Mouse (Mus musculus) ovary, adult 18-20 months (tissue): ENCODE results near the gene Glo1.
"Not testable (repeated sequence)": the region's sequence is repeated elsewhere in the genome, so short reads cannot be mapped to it uniquely, and the experiment has no call there.

Experiments
- DNase-seq: peaks from one replicate; pipeline ENCODE4 v3.0.0; 2022; ENCODE audit warnings: low spot score, mixed read lengths

Glo1 gene

DNA sequence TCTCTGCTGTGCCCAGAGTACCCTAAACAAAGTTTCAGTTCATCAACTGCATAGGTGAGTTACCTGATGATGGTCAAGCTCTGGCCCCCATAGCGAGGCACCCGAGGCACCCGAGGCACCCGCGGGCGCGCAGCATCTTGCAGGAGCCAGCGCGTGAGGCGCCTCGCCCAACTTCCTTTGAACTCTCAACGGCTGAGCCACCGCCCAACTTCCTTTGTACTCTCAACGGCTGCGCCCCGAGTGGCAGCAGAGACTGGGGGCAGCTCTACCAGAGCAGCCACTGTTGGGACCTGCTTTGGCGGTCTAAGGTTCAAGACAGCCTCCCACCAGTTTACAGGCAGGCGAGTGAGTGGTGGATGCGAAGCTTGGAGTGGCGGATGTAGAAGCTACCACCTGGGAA, at the start of gene Glo1:
Gene Glo1, minus strand, starts transcription at position 153 of the 400 bp plus-strand sequence.
- not testable (repeated sequence) for DNase-seq

DNA sequence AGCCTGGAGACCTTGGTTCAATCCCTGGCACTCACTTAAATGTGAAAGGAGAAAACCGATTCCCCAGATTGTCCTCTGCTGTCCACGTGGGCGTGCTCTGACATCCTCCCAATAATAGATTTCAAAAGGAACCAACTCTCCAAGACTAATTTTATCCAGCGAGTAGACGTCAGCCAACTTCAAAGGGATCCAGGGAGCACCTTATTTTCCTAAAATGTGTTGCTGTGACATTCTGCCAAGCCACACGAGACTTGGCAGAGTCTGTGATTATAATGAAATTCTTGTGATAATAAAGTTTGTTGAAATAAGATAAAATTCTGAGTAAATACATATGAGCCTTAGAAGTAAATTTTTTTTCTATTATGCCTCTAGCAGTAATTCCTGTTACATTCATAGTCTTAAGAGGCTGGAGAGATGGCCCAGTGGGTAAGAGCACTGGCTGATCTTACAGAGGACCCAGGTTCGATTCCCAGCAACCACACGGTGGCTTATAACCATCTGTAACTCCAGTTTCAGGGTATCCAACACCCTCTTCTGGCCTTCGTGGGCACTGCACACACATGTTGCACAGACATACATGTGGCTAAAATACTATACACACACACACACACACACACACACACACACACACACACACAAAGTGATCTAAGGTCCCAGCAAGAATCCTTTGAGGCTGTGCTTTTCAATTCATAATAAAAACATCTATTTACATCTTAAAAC, 48.5 kb upstream of the Glo1 start:
- no peak for DNase-seq

DNA sequence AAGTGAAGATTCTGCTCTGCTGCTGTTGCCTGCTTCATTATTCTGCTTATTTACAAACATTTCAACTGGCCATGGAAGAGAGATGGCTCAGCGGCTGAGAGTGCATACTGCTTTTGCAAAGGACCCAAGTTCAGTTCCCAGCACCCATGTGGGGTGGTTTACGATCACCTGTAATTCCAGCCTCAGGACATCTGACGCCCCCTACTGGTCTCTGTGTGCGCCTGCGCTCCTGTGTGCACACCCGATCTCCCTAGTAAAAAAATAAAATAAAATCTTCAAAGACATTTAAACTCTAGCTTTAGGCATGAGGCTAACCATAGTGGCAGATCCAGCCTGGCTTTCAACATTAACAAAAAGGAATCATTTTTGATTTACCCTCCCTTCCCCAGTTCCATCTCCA, 46.4 kb upstream of the Glo1 start:
- DNase-seq: no peak

DNA sequence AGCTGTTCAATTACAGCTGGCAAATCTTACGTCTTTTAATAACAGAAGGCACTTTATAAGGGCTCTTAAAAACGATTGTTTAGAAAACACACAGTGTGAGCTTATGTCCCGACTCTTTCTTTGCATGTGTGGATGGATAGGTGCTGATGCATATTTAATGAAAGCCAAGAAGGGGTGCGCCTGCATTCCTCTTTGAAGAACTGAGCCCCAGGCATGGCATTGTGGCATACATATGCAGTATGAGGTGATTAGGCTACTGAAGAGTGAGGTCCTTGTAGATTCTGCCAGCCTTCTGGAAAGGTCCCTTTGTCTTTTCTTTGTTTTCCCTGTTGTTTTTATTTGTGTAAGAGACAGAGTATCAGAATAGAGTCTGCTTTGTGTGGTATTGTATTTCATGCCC, 45.9 kb upstream of the Glo1 start:
- DNase-seq: no peak

DNA sequence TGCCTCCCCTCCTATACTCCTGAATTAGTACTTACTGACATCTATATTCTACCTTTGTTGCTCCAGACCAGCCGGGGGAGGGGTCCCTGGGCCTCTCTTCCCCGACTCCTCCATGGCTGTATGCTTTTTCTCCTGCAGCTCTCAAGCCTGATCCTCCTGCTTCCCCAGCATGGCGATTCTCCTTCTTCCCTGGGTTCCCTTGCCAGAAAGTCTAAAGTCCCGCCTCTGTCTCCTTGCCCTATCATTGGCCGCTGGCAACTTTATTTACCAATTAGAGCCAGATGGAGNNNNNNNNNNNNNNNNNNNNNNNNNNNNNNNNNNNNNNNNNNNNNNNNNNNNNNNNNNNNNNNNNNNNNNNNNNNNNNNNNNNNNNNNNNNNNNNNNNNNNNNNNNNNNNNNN, 38.2 kb upstream of the Glo1 start:
- DNase-seq: no peak

DNA sequence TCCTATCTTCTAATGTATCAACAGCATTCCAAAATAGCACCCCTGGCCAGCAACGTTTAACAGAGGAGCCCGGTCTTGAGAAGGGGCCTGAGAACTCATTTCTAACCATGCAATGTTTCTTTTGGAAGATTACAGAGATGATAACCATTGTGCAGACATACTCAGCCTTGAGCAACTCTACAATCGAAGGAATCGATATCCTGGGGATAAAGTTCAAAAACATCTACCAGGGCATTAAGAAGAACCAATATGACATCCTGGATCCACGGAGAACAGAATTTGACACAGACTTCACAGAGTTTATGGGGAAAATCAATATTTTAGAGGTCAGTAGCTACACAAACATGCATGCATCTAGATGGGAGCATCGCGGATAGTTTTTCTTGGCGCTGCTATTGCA, 36.5 kb upstream of the Glo1 start:
- no peak for DNase-seq

DNA sequence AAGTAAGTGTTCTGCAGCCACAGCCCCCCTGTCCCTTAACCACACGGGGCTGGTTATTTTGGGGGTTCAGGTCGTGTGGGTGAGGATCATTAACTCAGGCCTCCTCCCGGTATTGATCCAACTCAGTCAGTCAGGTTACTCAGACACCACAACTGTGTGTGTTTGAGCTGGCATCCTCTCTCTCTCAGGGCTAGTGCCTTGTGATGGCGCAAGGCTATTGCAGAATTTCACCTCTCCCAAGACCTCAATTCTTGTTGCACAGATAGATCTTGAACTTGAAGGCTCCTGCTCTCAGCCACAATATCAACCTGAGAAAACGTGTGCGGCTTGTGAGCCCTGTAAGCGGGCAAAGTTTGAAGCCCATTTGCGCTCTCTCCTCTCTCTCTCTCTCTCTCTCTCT, 35.5 kb upstream of the Glo1 start:
- DNase-seq: no peak

DNA sequence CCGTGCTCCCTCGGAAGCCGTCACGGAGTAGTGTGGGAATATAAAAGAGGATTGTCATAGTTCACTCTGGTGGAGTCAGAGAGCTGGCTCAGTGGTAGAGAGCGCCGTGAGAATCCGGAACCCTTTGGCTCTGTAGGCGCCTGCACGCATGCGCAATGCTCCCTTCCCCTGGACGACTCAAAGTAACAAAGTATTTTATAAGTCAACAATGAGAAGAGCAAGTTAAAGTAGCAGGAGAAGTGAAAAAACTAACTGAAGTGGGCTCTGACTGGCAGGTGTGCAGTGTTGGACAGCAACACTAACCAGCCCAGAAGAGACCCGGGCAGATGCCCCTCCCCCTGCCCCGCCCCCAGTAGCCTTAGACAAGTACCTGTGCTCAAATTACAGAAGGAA, 31.5 kb upstream of the Glo1 start:
- peak; percentile 53 for DNase-seq

DNA sequence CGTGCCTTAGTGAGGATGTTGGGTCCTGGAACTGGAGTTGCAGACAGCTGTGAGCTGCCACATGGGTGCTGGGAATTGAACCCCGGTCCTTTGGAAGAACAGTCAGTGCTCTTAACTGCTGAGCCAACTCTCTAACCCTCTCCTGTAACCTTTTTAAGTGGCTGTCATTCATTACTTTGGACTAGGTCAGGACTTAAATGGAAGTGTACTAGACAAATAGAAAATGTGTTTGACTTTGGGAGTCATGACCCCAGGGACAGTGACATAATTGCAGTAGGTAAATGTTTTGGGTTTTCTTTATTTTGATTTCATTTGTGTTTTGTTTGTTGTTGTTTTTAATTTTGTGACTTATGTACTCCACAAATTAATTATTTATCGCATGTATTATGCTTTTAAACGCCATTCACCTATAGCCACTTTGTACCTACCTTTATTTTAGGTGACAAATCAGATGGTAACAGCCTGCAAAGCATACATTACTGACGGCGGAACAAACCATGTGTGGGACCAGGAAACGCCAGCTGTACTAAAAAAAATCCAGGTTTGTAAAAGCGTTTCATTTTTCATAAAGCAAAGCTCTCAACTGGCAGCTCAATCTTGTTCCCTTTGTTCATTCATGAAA, 31.0 kb upstream of the Glo1 start:
- DNase-seq: no peak

DNA sequence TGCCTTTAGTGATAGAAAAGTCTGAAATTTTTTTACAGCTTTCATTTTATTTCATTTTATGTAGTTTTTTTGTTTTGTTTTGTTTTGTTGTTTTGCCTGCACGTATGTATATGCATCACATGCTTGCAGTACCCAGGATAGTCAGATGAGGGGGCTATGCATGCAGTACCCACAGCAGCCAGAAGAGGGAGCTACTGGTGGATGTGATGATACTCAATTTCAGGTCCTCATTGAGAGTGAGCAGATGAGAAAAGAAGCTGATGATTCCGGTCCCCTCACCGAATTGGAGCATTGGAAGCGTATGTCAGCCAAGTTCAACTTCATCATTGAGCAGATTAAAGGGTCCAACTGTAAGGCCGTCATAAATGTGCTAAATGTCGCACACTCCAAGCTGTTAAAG, 26.3 kb upstream of the Glo1 start:
- no peak for DNase-seq

DNA sequence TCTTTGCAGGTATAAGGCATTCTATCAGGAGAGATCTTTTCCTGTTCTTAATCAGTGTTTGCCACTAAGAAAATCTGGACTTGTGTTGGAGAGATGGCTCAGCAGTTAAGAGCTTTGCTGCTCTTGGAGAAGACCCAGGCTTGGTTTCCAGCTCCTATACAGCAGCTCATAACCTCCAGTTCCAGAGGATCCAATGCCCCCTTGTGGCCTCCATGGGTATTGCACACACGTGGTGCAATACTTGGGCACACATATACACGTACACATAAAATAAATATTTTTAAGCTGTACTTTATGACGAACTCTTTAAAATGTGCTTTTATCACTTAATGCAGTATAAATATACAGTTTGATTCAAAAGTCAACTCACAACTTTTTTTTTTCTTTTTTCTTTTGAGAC, 22.1 kb upstream of the Glo1 start:
- DNase-seq: no peak

DNA sequence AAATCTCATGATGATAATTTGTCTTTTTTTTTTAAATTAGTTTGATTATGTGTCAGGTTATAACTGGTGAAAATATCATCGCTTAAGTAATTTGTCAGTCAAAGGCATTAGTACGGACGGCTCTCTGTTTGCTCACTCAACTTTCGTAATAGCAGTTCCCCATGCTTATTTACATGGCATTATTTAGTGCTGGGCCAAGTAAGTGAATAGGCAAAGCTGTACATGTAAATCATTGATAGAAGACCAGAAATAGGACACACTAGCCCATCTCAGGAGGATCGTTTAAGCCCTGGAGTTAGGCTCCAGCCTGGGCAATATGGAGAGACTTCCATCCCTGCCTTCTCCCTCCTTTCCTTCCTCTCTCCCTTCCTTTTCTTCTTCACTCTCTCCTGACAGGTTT, 14.2 kb upstream of the Glo1 start:
- no peak for DNase-seq

DNA sequence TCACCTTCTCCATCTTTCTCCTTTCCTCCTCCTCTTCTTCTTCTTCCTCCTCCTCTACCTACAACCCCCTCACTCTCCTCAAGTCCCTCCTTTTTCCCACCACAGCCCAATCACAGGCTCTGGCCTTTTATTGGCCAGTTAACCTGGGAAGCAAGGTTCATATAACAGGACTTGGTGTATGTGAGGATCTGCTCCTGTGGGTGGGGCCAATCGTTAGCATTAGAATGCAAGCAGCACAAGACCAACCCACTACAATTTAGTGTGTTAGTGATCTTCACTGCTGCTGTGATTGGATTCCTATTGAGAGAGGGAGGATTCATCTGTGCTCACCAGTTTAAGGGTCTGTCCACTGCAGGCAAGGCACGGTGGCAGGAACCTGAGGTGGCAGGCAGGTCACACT, 12.3 kb upstream of the Glo1 start:
- no peak for DNase-seq

DNA sequence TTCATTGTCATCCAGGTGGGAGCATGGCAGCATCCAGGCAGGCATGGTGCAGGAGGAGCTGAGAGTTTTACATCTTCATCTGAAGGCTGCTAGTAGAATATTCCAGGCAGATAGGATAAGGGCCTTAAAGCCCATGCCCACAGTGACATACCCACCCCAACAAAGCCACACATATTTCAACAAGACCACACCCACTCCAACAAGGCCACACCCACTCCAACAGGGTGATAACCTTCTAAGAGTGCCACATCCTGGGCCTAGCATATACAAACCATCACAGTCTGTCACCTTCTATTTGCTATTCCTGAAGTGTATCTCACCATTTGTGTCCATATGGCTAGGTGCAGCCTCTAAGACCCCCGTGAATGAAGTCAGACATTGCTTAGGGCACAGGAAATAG, 11.0 kb upstream of the Glo1 start:
- DNase-seq: no peak

DNA sequence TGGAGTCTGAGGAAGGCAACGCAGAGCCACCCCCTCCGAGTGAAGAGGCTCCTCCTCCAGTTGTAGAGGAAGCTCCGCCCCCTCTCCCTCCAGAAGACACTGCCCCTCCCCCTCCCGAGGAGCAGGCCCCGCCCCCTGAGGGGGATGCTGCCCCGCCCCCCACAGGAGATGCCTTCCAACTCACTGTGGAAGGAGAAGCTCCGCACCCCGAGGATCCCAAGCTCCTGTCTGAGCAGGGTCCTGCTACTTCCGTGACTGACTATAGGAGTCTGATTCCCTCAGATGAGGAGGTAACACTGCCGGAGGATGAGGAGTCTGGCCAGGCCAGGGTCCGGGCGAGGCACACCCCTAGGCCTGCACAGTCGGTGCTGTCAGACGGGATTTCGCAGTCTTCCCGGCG, 8.7 kb upstream of the Glo1 start:
- no peak for DNase-seq

DNA sequence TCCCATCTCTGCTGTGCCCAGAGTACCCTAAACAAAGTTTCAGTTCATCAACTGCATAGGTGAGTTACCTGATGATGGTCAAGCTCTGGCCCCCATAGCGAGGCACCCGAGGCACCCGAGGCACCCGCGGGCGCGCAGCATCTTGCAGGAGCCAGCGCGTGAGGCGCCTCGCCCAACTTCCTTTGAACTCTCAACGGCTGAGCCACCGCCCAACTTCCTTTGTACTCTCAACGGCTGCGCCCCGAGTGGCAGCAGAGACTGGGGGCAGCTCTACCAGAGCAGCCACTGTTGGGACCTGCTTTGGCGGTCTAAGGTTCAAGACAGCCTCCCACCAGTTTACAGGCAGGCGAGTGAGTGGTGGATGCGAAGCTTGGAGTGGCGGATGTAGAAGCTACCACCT, 2.5 kb downstream of the Glo1 start, which contains the start of gene Dnah8:
Gene Dnah8, plus strand, starts transcription at position 223 of the 400 bp plus-strand sequence.
- not testable (repeated sequence) for DNase-seq

DNA sequence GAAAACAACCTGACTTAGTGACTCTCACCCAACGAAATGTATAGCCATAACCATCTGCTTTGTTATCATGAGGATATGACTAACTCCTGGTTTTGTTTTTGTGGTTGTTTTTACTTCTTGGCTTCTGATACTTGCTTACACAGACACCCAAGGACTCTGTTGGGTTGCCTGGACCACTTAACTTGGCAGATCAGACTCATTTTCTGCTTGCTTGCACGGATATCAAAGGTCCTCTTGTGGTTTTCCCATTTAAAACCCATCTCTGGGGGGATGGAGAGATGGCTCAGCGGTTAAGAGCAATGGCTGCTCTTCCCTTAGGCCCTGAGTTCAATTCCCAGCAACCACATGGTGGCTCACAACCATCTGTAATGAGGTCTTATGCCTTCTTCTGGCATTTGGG, 3.5 kb downstream of the Glo1 start:
- DNase-seq: no peak

DNA sequence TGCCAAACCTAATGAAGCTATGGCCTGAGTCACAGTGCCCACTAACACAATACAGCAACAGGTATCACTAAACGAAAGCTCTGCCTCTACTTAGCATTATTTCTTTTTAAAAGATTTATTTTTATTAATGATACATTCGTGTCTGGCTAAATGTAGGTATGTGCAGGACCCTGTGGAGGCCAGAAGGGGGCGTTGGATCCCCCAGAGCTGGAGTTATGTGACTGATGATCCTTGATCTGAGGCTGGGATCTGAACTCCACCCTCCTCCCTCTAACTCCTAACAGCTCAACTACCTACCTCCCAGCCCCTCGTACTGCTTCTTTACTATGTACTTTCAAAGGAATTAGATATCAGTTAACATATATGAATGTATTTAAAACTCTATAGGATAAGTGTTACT, 5.2 kb downstream of the Glo1 start:
- DNase-seq: no peak

DNA sequence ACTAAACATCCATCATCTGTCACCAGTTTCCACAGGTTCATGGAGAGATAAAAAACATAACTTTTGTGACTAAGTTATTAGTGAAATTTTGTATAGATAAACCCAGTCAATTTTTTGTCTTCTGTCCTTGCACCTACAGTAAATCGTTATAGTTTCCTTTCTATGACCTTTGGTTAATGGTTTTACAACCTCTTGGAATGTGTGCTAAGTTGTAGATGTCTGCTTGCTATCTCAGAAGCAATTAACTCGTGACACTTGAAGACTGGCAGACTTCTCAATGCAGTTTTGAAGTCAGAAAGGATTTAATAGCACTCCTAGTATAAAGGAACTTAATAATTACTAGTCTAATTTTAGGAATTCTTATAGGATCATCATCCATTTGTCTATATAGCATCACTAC, 6.1 kb downstream of the Glo1 start:
- DNase-seq: no peak

DNA sequence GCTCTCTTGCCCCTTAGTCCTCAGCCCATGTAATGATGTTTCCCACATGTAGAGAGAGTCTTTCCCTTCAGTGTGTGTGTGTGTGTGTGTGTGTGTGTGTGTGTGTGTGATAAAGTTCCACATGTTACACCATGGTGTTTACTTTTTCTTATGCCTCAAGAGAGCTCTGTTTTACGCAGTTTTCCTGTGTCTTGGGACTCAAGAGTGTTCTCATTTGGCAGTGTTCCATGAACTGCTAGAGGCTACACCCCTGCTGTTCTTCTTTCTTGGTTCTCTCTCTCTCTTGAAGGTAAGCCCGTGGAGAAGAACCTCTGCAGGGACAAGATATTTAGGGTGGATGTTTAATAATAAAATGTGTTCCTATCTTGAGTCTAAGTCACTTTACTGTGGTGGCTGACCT, 7.5 kb downstream of the Glo1 start:
- DNase-seq: no peak

DNA sequence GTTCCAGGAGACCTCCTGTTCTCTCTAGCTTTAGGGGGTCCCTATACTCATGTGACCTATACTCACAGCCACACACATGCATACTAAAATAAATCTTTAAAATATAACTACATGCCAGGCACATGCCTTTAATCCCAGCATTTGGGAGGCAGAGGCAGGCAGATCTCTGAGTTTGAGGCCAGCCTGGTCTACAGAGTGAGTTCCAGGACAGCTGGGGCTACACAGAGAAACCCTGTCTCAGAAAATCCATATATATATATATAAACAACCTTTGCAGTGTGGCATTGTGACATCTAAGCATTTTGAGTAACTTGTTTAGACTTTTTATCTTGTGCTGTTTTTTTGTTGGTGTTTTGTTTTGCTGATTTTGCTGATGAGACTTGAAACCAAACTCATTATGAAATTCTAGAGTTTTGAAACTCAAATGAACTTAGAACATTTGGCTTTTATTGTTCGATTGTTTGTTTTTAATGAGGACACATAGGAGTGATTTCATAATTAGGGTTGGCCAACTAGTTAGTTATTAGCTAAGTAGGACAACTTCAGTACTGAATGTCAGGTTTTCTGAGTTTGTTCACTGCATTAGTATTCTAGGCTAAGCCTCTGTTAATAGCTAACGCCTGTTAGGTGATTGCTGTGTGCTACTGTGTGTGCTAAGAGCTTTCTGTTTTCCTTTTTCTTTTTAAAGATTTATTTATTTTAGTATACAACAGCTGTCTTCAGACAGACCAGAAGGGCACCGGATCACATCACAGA, 8.4 kb downstream of the Glo1 start:
- no peak for DNase-seq

DNA sequence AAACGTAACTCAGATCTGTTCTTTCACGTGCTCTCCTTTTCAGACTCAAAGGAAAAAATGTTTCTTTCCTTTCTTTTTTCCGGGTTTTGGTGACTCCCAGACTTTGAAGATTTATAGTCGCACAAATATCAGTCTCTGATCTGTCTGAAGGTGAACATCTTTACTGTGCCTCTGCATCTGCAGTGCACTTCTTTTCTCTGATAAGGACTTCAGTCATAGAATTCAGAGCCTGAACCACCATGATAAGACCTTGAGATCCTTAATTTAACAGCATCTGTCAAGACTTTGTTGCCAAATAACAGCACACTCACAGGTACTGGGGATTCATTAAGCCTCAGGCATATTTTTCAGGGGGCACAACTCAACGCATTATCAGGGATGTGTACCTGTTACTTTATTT, 10.5 kb downstream of the Glo1 start:
- no peak for DNase-seq

DNA sequence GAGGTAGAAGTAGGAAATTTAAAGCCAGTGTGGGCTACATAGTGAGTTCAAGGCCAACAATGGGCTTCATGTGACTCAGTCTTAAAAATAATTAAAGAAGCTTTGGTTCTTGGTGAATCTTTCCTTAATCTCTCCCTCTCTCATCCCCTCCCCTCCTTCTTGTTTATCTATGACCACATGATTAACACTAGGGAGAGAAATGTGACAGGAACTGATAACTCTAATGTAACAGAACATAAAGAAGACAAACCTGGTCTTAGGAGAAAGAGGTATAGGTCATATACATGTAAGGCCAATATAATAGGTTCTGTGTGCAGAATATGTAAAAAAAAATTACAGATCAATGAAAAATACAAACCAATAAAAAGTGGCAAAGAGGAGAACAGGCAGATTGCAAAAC, 13.3 kb downstream of the Glo1 start:
- DNase-seq: no peak
